Mouse (Mus musculus) embryo, embryonic 10 days (tissue): Measurements from ENCODE around the gene Shroom3.

Experiments used
- DNase-seq: peaks from one replicate; pipeline ENCODE4 v3.0.0-alpha.2; 2015; ENCODE audit warnings: low spot score

Gene Shroom3

DNA sequence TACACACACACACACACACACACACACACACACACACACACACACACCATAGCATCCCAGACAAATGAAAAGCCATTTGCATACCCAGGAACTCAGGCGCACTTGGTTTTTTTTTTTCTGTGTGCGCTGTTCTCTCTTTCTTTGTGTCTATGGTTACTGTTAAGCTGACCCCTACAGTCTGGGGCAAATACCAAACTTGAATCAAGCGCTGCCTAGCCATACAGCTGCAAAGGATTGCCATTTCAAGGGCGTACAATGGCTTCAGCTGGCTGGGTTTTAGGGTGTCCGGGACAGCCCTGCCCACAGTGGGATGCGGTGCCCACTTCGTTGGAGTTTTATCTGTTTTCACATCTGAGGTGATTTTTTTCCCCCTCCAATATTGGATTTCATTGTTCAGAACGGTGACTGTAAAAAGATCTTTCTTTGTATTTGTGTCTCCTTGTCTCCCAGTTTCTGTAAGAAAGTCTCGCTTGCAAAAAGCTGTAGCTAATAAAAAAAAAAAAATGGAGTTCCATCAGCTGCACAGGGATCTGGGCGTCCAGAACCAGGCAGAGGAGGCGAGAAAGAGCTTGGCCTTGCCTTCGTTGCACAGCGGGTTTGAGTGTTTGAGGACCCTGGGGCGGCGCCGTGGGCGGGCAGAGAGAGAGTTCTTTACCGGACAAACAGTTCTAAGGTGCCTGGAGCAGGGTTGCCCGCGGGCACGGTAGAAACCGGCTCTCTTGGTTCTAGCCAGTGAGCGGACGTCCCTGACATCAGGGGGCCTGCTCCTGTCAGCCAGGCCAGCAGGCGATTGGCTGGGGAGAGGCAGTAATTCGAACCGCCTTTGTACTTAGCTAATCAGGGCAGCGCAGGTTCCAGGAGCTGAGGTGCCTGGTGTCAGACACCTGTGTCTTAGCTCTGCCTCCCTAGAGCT, 125.5 kb downstream of the Shroom3 start:
- peak; percentile 87 for DNase-seq

- no peak for DNase-seq
Observed at GRCm38 (mm10) chr5:92809416-92809750, 126.1 kb downstream of the Shroom3 start.

- DNase-seq, result peak; percentile 84
Observed at GRCm38 (mm10) chr5:92810922-92811533, 127.8 kb downstream of the Shroom3 start.

- DNase-seq, result no peak
Observed at GRCm38 (mm10) chr5:92811761-92812160, 128.5 kb downstream of the Shroom3 start.

DNA sequence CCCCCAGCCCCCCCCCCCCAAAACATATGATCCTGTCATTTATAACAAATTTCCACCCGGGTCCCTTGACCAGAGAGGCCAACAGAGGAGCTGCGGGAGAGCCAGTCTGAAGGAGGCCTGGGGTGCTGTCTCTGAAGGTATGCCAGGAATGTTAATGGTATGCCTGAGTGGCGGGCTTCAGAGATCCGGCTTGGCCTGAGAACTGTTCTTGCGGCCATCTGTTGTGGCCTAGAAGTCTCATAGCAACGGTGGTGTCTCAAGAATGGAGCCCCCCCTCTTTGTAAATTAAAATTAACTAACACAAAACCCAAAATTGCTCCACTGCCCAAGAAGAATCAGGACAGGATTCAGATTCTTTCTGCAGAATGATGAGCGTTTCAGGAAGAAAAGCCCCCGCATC, 129.7 kb downstream of the Shroom3 start:
- peak; percentile 90 for DNase-seq

- no peak for DNase-seq
Observed at GRCm38 (mm10) chr5:92813562-92813961, 130.3 kb downstream of the Shroom3 start.

DNA sequence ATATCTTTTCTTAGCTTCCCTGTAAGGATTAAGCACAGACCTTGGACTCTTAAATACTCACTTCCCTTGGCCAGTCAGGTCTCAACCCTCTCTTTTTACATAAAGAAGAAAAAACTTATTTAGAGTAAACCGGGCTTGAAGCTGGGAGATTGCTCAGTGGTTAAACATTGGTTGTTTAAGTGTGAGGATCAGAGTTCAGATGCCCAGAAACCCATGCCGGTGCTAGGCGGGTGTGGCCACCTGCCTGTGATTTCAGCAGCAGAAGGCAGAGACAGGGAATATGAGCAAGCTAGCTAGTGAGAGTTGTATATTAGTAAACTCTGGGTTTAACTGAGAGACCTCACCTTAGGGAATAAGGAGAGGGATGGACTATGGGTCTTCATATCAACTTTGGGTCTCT, 131.4 kb downstream of the Shroom3 start:
- DNase-seq, result no peak

DNA sequence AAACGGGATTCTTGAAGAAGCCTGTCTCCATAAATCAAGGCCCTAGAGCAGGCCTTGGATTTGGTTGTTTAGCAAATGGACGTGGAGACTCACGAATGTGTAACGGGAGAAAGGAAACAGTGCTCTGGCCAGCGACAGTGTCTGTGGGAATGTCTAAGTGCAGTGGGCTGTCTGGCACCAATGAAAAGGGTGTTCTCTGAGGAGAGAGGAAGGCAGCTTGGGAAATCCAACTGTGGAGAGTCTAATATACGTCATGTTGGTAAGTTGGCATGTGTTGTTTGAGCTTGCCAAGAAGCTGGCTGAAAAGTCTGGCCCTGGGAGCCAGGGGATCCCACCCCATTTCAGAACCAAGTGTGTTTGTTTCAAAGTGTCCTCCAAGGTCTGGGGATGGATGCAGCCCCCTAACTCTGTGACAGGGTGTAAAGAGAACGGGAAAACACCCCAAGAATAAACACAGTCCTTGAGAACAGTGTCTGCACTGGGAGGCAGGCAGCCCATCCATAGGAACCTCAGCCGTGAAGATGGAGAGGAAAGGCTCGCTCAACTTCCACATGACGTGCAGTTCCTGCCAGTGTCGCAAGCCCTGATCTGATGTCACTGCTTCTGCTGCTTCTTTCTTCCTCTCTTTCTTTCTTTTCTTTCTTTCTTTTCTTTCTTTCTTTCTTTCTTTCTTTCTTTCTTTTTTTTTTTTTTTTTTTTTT, 134.0 kb downstream of the Shroom3 start:
- no peak for DNase-seq

- DNase-seq, result no peak
Observed at GRCm38 (mm10) chr5:92821370-92821769, 138.1 kb downstream of the Shroom3 start.

DNA sequence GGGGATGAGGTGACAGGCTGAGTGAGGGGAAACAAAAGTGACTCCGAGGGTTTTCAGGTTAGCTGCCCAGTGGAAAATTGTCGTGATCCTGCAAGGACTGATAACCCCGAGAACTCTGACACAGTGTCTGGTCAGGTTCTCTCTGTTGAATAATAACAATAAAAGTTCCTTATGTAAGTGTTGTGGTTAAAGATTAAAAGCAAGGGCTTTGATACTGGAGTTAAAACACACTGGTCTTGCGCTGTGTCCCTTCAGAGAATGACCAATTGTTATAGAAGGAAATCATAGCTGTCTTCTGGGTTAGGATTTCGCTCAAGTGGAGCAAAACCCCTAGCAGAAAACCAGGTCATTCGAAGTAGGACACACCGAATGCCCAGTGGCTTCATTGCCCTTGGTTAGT, 140.3 kb downstream of the Shroom3 start:
- no peak for DNase-seq

- no peak for DNase-seq
Observed at GRCm38 (mm10) chr5:92824304-92825009, 141.2 kb downstream of the Shroom3 start.

GRCm38 (mm10) chr5:92830391-92830790, 147.2 kb downstream of the Shroom3 start:
- no peak for DNase-seq

GRCm38 (mm10) chr5:92834513-92834912, 151.3 kb downstream of the Shroom3 start:
- DNase-seq, result no peak

DNA sequence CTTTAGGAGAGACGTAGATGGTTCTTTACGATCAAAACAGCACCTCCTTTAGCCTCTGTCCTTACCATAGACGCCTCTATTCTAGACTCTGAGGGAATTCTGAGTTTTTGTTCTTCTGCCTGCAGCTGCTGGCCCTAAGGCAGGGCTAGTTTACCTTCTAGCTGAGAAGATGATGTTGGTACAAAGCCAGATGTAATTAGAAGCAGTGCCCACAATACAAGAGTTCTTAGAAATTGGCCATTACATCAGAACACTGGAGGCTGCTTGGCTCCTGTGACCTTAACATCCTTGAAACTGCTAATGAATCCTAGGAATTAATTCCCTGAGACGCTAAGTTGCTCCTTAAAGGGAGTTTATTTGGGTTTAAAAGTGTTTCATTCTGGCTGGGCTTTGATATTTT, 154.1 kb downstream of the Shroom3 start:
- DNase-seq, result no peak

DNA sequence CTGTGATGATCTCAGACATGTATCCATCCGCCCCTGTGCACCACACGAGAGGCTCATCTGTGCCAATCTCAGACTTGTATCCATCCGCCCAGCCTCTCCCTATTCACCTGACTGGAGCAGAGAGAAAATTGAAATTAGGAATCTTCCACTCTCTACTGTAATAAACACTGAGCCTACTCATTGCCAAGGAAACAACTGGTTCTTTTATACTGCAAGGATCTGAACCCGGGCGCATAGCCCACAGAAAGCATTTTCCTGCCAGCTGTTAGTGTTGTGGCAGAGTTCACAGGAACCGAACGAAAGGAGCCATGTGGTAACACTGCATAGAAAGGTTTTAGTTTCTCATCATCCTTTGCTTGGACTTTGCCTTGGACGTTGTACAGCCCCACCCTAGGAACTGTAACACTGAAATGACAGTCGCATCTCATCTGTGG, 155.1 kb downstream of the Shroom3 start:
- no peak for DNase-seq

GRCm38 (mm10) chr5:92839314-92839713, 156.1 kb downstream of the Shroom3 start:
- DNase-seq, result no peak

DNA sequence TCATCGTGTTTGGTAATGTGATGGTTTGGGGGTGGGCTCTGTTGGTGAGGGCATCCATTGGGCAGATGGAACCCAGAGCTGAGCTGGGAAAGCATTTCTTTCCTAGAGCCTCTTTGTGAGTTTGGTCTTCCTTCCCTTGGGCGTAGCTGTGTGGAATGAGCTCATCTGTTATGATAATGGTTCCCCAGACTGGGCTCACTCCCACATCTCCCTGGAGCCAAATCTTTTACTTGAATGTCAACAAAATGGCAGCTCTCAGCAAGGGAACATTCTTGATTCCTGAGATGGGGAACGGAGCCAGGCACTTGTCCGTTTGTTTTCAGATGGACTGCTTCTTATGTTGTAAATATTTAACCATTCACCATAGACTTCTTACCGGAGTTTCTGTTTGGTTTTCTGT, 158.2 kb downstream of the Shroom3 start:
- DNase-seq, result peak; percentile 36

GRCm38 (mm10) chr5:92842417-92842816, 159.2 kb downstream of the Shroom3 start:
- DNase-seq, result peak; percentile 27

- DNase-seq, result no peak
Observed at GRCm38 (mm10) chr5:92842881-92843280, 159.6 kb downstream of the Shroom3 start.

- DNase-seq, result peak; percentile 70
Observed at GRCm38 (mm10) chr5:92843850-92844785, 160.9 kb downstream of the Shroom3 start.

GRCm38 (mm10) chr5:92849743-92850142, 166.5 kb downstream of the Shroom3 start:
- DNase-seq, result no peak
